Mouse (Mus musculus): ENCODE data around the gene Hoxc10.

The Hoxc10 gene

DNA sequence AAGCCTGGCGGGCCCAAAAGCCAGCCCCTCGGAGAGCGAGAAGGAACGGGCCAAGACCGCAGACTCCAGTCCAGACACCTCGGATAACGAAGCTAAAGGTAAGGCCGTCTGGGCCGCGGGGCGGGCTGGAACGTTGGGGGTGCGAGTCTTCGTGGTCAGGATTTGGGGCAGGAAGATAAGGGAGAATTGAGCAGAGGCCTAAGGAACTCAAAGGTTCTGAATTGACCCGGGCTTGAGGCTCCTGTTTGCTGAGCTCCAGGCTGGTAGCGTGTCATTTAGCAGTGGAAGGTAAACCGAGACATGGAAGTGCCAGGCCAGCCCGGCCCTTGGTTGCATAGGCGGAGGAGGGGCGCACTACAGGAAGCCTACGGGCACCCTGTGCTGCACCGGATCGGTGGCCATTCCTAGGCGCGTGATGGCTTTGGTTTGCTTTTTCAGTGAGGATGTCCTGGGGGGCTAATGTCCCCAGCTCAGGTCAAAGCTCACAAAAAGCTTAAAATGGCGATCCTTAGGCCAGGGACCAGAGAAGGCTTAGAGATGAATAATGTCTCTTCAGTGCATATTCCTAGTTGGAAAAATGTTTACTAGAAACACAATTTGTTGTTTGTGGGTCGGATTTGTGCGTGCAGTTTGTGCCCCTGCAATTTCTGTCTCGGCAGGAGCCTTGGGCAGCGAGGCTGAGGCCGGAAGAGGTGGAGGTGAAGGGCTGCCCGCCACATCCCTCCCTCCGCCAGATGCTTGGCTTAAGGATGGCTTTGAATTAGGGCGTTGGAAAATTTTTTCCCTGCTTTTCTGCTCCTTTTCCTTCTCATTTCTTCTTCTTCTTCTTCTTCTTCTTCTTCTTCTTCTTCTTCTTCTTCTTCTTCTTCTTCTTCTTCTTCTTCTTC lies 1.2 kb downstream of the Hoxc10 start:
- DNase-seq (ENCODE audit: low read depth in 1 of 2, low spot score in 2 of 2): no peak

DNA sequence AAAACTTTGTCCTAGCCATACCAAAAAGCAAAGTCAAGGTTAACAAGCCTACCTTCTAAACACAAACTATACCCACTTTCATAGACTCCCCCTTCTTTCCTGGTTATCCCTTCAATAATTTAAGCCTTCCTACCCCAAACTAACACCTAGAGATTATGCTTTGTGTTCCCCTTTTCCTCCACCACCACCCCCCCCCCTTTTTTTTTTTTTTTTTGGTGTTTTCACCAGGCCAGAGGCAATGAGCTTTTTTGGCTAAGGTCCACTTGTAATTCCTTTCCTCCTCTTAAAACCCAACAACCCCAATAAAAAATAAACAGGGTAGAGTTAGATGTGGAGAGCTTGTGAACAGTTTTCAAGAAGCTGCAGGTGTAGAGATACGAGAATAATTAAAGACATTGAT lies 2.7 kb downstream of the Hoxc10 start:
- no peak for DNase-seq (ENCODE audit: low read depth in 1 of 2, low spot score in 2 of 2)

DNA sequence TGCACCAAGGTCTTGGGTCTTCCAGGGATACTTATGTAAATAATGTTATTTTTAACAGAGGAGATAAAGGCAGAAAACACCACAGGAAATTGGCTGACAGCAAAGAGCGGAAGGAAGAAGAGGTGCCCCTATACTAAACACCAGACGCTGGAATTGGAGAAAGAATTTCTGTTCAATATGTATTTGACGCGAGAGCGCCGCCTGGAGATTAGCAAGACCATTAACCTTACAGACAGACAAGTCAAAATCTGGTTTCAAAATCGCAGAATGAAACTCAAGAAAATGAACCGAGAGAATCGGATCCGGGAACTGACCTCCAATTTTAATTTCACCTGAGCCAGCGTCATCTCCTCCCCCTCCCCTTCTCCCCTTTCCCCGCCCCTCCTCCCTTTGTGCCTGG lies 4.1 kb downstream of the Hoxc10 start:
- no peak for DNase-seq (ENCODE audit: low read depth in 1 of 2, low spot score in 2 of 2)

DNA sequence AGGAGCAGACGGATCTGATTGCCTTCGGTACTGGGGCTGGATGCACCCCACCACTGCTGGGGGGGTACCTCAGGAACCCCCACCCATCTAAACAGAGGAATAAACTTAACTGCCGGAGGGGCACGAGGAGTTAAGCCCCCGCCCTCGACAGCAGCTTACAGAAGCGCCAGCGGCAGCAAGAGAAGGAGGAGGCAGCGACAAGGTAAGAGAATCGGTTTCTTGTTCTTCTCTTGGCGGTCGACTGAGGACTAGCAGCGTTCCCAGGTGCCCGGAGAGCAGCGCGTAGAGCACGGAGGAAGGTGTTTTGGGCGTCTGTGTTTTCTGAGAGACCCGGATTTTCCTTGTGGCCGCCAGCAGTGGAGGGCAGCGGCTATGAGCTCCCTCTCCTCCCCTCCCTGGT lies 5.7 kb downstream of the Hoxc10 start:
- DNase-seq (ENCODE audit: low read depth in 1 of 2, low spot score in 2 of 2): no peak

DNA sequence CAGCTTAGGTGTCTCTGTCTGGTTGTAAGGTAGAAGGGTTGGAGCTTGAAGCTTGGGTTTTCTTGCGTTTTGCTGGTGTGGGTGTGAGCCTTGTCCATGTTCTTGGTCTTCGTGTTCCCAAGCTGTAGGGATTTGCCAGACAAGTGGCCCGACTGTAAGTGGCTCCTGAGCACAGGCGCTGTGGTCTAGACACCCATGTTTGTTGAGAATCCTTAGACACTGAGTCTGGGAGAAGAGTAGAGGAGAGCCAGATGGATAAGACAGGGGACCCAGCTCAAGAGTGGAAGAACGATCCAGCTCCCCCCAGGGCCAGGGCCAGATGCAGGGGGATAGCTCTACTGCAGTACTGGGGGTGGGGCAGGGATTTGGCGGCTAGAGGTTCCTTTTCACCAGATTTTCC lies 6.2 kb downstream of the Hoxc10 start:
- DNase-seq (ENCODE audit: low read depth in 1 of 2, low spot score in 2 of 2): no peak

DNA sequence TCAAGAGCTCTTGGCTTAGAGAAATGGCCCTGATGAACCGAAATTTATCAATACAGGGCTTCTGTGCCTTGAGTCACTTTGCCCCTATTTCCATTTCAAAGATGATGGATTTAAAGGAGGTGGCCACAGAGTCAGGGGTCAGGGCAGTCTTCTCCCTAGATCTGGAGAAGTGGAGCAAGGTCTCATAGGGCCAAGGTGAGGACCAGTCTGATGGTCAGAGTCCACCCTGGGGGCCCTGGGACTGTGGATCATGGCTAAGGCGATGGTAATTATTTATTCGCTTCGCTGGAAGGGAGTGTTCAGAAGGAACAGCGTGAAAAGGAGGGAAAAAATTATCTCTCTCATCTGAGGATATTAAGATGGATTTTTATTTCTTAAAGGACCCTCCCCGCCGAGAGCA lies 8.4 kb downstream of the Hoxc10 start:
- no peak for DNase-seq (ENCODE audit: low read depth in 1 of 2, low spot score in 2 of 2)

DNA sequence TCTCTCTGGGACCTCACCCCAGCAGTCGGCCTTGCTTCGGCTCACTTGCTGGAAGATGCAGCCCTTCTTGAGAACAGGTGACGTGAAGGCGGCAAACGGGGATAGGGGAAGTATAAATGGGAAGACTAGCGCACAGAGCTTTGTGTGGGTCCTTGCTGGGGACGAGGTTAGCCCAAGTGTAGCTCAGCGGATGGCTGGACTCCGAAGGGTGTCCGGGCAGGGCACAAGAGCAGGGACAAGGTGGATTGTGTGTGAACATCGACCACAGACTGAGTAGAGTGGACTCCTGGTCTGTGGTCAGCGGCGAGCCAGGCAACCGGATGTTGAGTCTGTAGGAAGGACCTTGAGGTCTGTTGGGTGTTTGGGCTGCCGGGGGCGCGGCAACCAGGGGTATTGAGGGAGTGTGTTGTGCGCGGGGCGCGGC lies 9.1 kb downstream of the Hoxc10 start:
- DNase-seq (ENCODE audit: low read depth in 1 of 2, low spot score in 2 of 2): no peak

DNA sequence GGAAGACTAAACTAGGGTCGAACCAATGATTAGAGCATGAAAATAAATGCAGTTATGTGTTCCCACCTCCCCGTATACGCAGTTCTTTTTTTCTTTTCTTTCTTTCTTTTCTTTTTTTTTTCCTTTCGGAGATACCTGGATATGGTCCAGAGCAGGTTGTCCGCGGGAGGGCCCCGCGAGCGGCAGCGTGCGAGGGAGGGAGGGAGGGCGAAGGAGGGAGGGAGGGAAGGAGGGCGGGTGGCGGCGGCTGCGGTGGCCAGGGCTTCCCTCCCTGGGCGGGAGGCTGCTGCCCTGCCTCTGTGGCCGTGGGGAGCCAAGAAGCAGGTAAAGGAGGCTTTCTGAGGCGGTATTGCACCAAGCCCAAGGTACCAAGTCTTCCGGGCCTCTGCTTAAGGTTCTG lies 9.6 kb downstream of the Hoxc10 start, which contains the start of gene Hoxc9:
TSS of gene Hoxc9 (plus strand) at position 269 of the 400 bp plus-strand sequence.
- DNase-seq (ENCODE audit: low read depth in 1 of 2, low spot score in 2 of 2): no peak

DNA sequence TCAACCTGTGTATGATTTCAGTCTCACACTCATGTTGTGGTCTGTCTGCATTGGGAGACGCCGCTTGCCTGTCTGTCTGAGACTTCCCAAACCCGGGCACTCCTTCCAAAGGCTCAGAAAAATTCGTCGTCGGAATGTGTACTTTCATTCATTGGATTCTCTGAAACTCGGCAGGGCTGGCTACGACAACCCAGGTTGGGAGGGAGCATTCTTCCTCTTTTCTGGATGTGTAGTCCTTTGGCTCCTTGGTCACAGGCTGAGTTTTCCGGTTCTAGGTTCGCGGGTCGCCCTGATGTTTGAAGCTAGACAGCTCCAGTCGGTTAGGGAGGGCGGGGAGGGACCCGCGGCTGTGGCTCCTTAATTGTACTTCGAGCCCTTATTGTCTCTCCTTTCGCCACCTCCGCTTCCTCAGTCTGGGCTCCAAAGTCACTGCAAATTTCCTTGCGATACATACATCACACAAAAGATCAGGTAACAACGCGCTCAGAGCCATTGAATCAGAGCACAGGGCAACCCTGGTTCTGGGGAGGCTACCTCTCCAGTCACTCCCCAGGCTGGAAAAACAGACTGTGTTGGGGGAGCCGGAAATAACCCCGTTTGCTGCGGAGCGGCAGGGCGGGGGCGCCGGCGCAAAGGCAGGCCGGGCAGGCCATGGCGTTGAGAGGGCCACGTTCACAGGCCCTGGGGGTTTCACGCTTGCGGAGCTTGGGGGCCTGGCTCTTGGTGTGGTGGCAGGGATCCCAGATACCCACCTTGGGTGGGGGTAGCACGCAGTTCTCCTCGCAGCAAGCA lies 10.2 kb downstream of the Hoxc10 start:
- no peak for DNase-seq (ENCODE audit: low read depth in 1 of 2, low spot score in 2 of 2)

DNA sequence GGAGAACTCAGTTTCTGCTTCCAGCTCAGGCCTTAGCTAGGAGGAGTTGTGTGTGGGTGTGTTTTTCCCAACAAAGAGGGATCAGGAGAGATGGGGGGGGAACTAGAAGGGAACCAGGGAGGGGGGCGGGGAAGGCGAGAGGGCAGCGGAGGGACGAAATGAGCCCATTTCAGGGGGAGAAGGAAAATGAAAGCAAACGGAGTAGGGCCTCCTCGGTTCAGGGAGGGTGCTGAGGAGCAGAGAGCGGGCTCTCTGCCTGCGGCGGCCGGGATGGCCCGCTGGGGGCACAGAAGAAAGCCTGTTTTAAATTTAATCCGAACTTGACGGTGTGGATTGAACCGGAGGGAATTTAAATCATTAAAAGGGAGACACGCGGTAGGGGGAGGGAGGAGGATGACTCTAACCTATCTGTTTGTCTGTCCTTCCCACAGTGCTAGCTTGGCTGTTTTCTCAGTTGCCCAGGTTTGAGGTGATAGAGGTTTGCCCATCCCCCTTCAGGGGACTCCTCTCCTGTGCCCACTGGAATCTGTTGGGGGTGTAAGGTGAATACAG lies 10.9 kb downstream of the Hoxc10 start:
- no peak for DNase-seq (ENCODE audit: low read depth in 1 of 2, low spot score in 2 of 2)

DNA sequence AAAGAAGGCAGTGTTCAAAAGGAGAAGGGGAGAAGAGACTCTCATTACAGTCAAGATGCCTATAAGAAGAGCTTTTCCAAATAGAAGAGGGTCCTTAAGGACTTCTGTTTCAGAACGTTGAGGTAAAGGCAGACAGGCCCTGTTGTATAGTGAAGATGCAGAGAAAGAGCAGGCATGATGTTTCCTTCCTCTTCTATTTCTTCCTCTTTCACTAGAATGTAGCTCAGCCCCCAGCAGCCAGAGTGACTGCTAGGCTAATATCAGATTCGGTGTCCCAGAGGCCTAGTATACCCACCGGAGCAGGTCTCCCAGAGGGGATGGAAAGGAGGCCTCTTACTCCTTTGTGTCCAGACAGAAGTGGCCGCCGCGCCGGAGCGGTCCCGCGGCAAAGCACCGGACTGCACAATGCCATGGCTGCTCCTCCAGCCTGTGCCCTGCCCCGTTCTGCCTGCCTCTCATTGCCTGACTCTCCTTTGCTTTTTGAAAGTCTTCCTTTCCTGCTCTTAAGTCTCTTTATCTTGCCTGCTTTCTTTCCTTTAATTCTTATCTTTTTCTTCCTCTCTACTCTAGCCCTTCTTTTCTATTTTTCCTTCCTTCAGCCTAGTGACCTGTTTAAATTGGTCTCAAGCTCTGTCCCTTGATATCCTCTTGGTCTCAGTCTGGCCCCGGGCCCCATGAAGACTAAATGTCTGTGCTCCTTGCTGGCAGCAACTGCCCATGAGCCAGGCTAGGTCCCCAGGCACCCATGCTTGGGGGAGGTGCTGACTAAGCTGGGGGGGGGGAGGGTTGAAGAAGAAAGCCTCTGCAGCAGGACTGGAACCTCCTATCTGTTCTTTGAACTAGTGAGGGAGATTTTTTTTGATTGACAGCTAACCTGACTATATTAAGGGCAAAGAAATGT lies 12.3 kb downstream of the Hoxc10 start:
- no peak for DNase-seq (ENCODE audit: low read depth in 1 of 2, low spot score in 2 of 2)

DNA sequence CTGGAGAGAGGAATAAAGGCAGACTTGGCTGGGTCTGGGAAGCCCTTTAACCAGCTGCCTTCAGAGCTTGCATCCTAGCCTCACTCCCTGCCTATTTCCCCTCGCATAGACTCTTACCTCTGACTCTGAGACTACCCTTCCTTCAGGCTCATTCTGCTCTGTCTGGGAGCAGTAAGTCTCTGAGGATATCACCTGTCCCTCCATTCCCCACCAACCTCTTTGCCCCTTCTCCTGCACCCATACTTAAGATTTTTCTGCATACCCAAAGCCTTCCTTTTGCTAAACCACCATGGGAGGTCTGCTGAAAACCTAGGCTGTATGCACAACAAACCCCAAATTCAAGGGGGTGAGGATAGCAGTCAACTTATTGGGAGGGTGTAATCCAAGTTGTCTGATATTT lies 13.3 kb downstream of the Hoxc10 start:
- DNase-seq (ENCODE audit: low read depth in 1 of 2, low spot score in 2 of 2): no peak

DNA sequence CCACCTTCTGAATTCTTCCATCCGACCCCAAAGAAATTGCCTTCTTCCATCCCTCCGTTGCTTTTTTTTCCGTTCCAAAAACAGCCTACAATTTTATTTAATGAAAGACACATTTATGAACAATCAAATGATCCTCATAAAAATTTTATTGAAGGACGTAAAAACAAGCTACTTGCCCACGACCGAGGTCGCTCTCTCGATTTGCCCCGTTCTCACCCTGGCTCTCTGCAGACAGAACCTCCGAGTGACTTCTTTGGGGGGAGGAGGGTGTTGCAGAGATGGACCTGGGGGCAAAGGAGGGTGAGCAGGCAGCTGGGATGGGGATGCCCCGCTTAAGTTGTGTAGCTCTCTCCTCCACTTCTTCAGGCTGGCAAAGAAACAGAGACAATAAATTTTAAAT lies 13.8 kb downstream of the Hoxc10 start:
- no peak for DNase-seq (ENCODE audit: low read depth in 1 of 2, low spot score in 2 of 2)

DNA sequence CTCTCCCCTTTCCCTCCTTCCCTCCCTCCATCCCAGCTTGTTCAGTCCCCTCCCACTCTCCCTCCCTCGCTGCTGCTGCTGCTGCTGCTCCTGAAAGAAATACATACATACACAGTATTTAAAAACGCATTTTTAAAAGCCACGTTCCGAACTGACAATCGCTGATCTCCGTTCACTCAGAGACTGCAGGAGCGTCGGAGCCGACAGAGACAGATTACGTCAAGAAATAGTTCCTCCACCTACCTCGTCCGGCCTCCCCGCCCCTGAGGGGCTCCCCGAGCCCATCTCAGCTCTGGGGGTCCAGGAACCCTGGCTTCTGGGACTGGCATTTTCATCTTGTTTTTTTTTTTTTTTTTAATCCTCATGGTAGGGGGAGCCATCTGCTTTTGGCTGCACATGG lies 14.3 kb downstream of the Hoxc10 start:
- DNase-seq (ENCODE audit: low read depth in 1 of 2, low spot score in 2 of 2): no peak

DNA sequence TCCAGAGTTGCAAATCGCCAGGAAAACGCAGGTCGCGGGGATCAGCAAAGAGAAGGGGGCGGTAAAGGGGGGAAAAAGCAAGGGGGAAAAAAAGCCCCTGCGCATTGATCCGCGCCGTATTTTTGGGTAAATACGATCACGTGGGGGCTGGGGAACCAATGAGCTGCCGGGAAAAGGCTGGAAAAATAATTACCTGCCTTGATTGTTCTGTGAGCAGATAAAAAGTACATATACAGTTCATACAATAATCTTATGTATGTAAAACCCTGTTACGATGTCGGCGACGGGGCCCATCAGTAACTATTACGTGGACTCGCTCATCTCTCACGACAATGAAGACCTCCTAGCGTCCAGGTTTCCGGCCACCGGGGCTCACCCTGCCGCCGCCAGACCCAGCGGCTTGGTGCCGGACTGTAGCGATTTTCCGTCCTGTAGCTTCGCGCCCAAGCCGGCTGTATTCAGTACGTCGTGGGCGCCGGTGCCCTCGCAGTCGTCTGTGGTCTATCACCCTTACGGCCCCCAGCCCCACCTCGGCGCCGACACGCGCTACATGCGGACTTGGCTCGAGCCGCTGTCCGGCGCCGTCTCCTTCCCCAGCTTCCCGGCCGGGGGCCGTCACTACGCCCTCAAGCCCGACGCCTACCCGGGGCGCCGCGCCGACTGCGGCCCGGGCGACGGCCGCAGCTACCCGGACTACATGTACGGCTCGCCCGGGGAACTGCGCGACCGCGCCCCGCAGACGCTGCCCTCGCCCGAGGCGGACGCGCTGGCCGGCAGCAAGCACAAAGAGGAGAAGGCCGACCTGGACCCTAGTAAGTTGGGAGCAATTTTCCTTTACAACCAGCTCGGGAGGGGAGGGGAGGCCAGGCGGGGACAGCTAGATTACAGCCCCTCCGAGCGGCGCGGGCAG lies 15.0 kb downstream of the Hoxc10 start:
- DNase-seq (ENCODE audit: low read depth in 1 of 2, low spot score in 2 of 2): no peak

DNA sequence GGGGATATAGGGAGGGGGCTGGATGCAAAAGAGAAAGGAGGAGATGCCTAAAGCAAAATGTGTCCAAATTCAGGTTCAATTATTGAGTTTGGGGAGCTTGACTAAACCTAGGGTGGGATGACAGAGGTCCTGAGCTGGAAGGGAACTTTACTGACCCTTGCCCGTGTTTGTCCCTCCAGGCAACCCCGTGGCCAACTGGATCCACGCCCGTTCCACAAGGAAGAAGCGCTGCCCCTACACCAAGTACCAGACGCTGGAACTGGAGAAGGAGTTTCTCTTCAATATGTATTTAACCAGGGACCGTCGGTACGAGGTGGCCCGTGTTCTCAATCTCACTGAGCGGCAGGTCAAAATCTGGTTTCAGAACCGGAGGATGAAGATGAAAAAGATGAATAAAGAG lies 17.1 kb downstream of the Hoxc10 start:
- no peak for DNase-seq (ENCODE audit: low read depth in 1 of 2, low spot score in 2 of 2)

DNA sequence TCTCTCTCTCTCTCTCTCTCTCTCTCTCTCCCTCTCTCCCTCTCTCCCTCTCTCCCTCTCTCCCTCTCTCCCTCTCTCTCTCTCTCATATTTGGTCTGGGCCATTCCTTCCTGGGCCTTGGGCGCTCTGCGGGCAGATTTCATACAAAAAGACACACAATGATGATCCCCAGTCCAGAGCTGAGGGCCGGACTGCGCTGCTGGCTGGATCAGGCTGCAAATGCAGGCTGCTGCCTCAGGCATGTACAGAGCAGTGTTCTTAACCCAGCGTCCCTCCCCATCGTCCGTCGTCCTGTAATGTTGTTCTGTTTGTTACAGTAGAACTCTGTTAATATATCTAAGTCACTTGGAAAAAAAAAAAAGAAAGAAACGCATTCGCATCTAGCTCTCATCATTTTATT lies 17.9 kb downstream of the Hoxc10 start:
- no peak for DNase-seq (ENCODE audit: low read depth in 1 of 2, low spot score in 2 of 2)

DNA sequence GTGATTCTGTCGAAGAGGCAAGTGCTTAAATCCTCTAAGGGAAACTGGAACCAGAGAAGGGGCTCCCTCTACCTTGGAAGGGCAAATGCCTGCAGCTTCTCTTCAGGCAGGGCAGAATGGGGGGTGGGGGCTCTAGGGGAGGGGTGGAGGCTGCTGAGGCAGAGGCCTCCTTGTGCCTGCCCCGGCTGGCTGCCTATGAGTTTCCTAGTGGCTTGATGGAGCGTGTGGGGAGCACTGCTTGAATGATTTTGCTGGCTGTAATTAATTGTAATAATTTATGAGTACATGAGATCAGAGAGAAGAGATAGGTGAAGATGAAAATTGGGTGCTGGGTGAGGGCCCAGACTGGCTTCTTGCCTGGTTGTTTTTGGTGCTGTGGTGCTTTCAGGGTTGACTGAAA lies 18.3 kb downstream of the Hoxc10 start:
- DNase-seq (ENCODE audit: low read depth in 1 of 2, low spot score in 2 of 2): no peak

DNA sequence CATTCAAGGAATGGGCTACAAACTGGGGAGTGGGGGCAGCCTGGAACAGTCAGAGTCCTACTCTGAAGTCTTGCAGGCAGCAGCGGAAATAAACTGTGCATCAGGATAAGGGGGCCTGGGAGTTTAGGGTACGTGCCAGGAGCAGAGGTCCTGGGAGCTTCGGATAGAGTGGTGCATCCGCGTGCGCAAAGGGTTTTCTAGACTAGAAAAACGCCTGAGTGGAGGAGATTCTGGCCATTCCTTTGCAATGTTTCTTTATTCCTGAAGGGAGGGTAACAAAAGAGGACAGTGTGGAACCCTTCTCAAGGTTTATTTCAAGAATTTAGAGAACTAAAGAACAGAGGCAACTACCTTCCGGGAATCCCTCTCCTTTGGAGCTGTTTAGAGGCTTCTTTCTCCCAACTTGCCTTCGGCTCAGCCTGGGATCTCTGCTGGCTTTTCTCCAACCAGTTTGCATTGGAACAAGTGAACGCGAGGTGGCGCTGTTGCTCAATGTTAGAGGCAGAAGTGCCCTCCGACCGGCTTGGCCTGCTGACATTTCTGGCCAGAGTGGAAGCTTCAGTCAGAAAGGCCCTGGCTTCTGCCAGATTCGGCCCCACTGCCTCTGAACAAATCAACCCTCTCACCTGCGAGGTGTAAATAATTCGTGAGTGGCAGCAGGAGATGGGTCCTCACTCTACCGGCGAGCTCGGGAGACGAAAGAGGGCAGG lies 20.7 kb downstream of the Hoxc10 start:
- DNase-seq (ENCODE audit: low read depth in 1 of 2, low spot score in 2 of 2): peak; percentile 39 to 72

Measured in monocyte, adult 2 months (primary cell).